Mouse (Mus musculus): ENCODE measurements around the gene Eci2. TPM values are rescaled to one million over a fixed set of nuclear protein-coding genes. Genes with fewer than 3 reads are reported as not detected.

Eci2 gene
- 373 TPM for polyA plus RNA-seq (2014; fragmentation: Illumina TruSeq; extraction: RNeasy Lipid Tissue Mini Kit (QIAGEN cat#74804); ENCODE audit: low read depth, low replicate concordance)

DNA sequence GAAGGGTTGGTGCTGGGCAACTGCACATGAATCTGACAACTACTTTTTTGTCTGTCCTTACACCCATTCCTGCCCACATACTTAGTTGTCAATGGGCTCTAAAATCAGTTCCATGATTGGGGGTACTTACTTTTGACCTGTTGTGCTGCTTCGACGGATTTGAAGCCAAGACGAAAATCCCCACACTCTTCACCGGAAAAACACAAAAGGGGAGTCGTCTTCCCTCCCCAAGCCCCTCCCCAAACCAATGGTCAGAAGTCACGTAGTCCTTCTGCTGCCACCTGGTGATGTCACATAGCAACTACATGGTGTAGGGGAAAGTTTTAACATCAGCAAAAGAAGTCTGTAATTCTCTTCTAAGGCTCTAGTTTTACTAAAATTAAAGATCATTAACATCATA, at the start of gene Eci2:
TSS of gene Eci2 (minus strand) at position 218 of the 400 bp plus-strand sequence.

GRCm38 (mm10) chr13:34963511-34964397, 63.1 kb downstream of the Eci2 start, which contains the start of gene Eci3:
Gene Eci3 (minus strand): TSS chr13:34963810.

Other genes starting within 250 kb of the Eci2 start
- gene Prpf4b, start 151.8 kb downstream of the Eci2 start, polyA plus RNA-seq (2014; fragmentation: Illumina TruSeq; extraction: RNeasy Lipid Tissue Mini Kit (QIAGEN cat#74804); ENCODE audit: low read depth, low replicate concordance): 60.4 TPM
- gene Fam217a, start 102.8 kb downstream of the Eci2 start, polyA plus RNA-seq (2014; fragmentation: Illumina TruSeq; extraction: RNeasy Lipid Tissue Mini Kit (QIAGEN cat#74804); ENCODE audit: low read depth, low replicate concordance): 0.21 TPM
- not detected for gene 4933417A18Rik, start 102.7 kb downstream of the Eci2 start, polyA plus RNA-seq (2014; fragmentation: Illumina TruSeq; extraction: RNeasy Lipid Tissue Mini Kit (QIAGEN cat#74804); ENCODE audit: low read depth, low replicate concordance)
- gene Eci3, start 63.3 kb downstream of the Eci2 start, polyA plus RNA-seq (2014; fragmentation: Illumina TruSeq; extraction: RNeasy Lipid Tissue Mini Kit (QIAGEN cat#74804); ENCODE audit: low read depth, low replicate concordance): 16.5 TPM